ENCODE assay signal across 8 mouse cellular contexts in genomic region chr11:97627556-97628302, GRCm38 (mm10). TPM values are rescaled to one million over a fixed set of nuclear protein-coding genes. Genes with fewer than 3 reads are reported as not detected.
DNase-seq lines count a peak whose midpoint lies in the region; ATAC-seq lines count a peak whose summit lies in the region.

No protein-coding gene starts in this region.

- WGBS in heart, embryonic 14.5 days: 5% methylated on average over 30 of the region's 30 CpGs
- WGBS in embryonic facial prominence, embryonic 13.5 days: 5% methylated on average over 30 of the region's 30 CpGs
- 12% methylated on average over 30 of the region's 30 CpGs for WGBS in intestine, embryonic 15.5 days
- WGBS in neural tube, embryonic 11.5 days: under 1% methylated on average over 30 of the region's 30 CpGs

- ATAC-seq in heart, embryonic 14.5 days (ENCODE audit: insufficient number of reproducible peaks, insufficient read depth, low FRiP score, low read depth): no peak
- no peak for ATAC-seq in embryonic facial prominence, embryonic 13.5 days (ENCODE audit: insufficient number of reproducible peaks, insufficient read depth, low FRiP score, low TSS enrichment, low read depth)
- no peak for ATAC-seq in intestine, embryonic 15.5 days
- ATAC-seq in neural tube, embryonic 11.5 days (ENCODE audit: insufficient read depth, low FRiP score, low TSS enrichment): no peak
- no peak for ATAC-seq in megakaryocyte progenitor cell, adult 5-6 weeks (replicated peaks; ENCODE audit: poor library complexity)

- H3K9ac ChIP-seq in heart, embryonic 14.5 days (ENCODE audit: low read length): 0 out of 2 replicates have a peak overlapping the region, but pooled peaks have one; percentile 17
- H3K9ac ChIP-seq in embryonic facial prominence, embryonic 13.5 days: peak overlapping the region; percentile 79
- H3K9ac ChIP-seq in intestine, embryonic 15.5 days: no peak overlapping the region; the same call in 1 of the 2 replicates
- H3K9ac ChIP-seq in neural tube, embryonic 11.5 days (ENCODE audit: low read length): peak overlapping the region; percentile 81; the same call in 1 of the 2 replicates

- peak overlapping the region in 1 of 2 experiments; percentile 63; a peak in 2 of 4 replicates for H3K4me3 ChIP-seq in heart, embryonic 14.5 days (ENCODE audit: control insufficient read depth in 1 of 2, insufficient read depth in 1 of 2, low read depth in 1 of 2, low read length in 2 of 2)
- H3K4me3 ChIP-seq in embryonic facial prominence, embryonic 13.5 days: peak overlapping the region; percentile 70
- H3K4me3 ChIP-seq in intestine, embryonic 15.5 days (replicated peaks): peak overlapping the region; percentile 74
- H3K4me3 ChIP-seq in neural tube, embryonic 11.5 days (ENCODE audit: low read depth, low read length): peak overlapping the region; percentile 71

- no peak overlapping the region for H3K27ac ChIP-seq in heart, embryonic 14.5 days (replicated peaks in 1 of 2; ENCODE audit: control insufficient read depth in 1 of 2, insufficient read depth in 1 of 2, low read depth in 2 of 2, low read length in 2 of 2)
- H3K27ac ChIP-seq in embryonic facial prominence, embryonic 13.5 days: no peak overlapping the region
- H3K27ac ChIP-seq in intestine, embryonic 15.5 days: no peak overlapping the region
- H3K27ac ChIP-seq in neural tube, embryonic 11.5 days (ENCODE audit: low read depth, low read length): no peak overlapping the region

- DNase-seq in heart, postnatal 25 days (ENCODE audit: low spot score): no peak
- DNase-seq in neural tube, embryonic 11.5 days (ENCODE audit: low spot score): peak; percentile 28
- DNase-seq in right cerebral cortex, postnatal 36 days (ENCODE audit: low spot score in 2 of 2): no peak
- DNase-seq in adrenal gland, adult 2 months: no peak

- intact Hi-C loops in heart, postnatal 25 days (cut with DNase I): no loop called here

- H3K9me3 ChIP-seq in heart, embryonic 14.5 days (ENCODE audit: control insufficient read depth, low read length): no peaks in the 10 kb centered on the region
- H3K9me3 ChIP-seq in embryonic facial prominence, embryonic 13.5 days: no peaks in the 10 kb centered on the region
- no peaks in the 10 kb centered on the region for H3K9me3 ChIP-seq in intestine, embryonic 15.5 days
- no peaks in the 10 kb centered on the region for H3K9me3 ChIP-seq in neural tube, embryonic 11.5 days (ENCODE audit: control insufficient read depth, low read length)

- H3K27me3 ChIP-seq in heart, embryonic 14.5 days (ENCODE audit: control insufficient read depth, insufficient read depth, low read length): peaks cover 85% of the 10 kb centered on the region
- H3K27me3 ChIP-seq in embryonic facial prominence, embryonic 13.5 days: peaks cover 89% of the 10 kb centered on the region
- H3K27me3 ChIP-seq in intestine, embryonic 15.5 days (replicated peaks): peaks cover 81% of the 10 kb centered on the region
- H3K27me3 ChIP-seq in neural tube, embryonic 11.5 days (ENCODE audit: control insufficient read depth, insufficient read depth, low read length): peaks cover 38% of the 10 kb centered on the region

- H3K4me1 ChIP-seq in heart, embryonic 14.5 days (ENCODE audit: control insufficient read depth in 2 of 2, insufficient read depth in 2 of 2, low read length in 2 of 2): peaks cover 2 to 7% of the 10 kb centered on the region in 2 experiments; a peak in 2 of 4 replicates
- H3K4me1 ChIP-seq in embryonic facial prominence, embryonic 13.5 days: peaks cover 44% of the 10 kb centered on the region
- peaks cover 27% of the 10 kb centered on the region for H3K4me1 ChIP-seq in intestine, embryonic 15.5 days (replicated peaks)
- H3K4me1 ChIP-seq in neural tube, embryonic 11.5 days (ENCODE audit: control insufficient read depth, insufficient read depth, low read length): peaks cover 25% of the 10 kb centered on the region

- peak overlapping the region; percentile 95 for H3K4me2 ChIP-seq in heart, embryonic 14.5 days (ENCODE audit: low read length)
- peak overlapping the region; percentile 87 for H3K4me2 ChIP-seq in embryonic facial prominence, embryonic 13.5 days
- H3K4me2 ChIP-seq in intestine, embryonic 15.5 days (replicated peaks): peak overlapping the region; percentile 96
- H3K4me2 ChIP-seq in neural tube, embryonic 11.5 days (ENCODE audit: low read depth): peak overlapping the region; percentile 87

- H3K36me3 ChIP-seq in heart, embryonic 14.5 days (ENCODE audit: control insufficient read depth, insufficient read depth, low read length): no peaks in the 10 kb centered on the region
- no peaks in the 10 kb centered on the region for H3K36me3 ChIP-seq in embryonic facial prominence, embryonic 13.5 days
- H3K36me3 ChIP-seq in intestine, embryonic 15.5 days: no peaks in the 10 kb centered on the region
- no peaks in the 10 kb centered on the region for H3K36me3 ChIP-seq in neural tube, embryonic 11.5 days (ENCODE audit: control insufficient read depth, insufficient read depth, low read length)

RNA-seq across cellular contexts. Expression of gene Epop, which starts 1.8 kb away (rescaled TPM):
- polyA plus RNA-seq in heart, embryonic 14.5 days (2014; fragmentation: Nextera tagmentation; extraction: Ambion mirVana): 0.77 and 1.00 TPM in 2 replicates
- 1 to 10 TPM in 1 of 2 experiments, under 1 TPM in 1; 0.94 to 1.5 TPM for total RNA-seq in heart, postnatal 25 days (2021)
- 4.3 and 7.2 TPM in 2 replicates for polyA plus RNA-seq in embryonic facial prominence, embryonic 13.5 days (2015; fragmentation: Nextera tagmentation; extraction: Ambion mirVana)
- polyA plus RNA-seq in intestine, embryonic 15.5 days (2015; fragmentation: Nextera tagmentation; extraction: Ambion mirVana): 2.7 and 3.7 TPM in 2 replicates
- polyA plus RNA-seq in neural tube, embryonic 11.5 days (2014; fragmentation: Nextera tagmentation; extraction: Ambion mirVana): 9.7 and 11.0 TPM in 2 replicates
- 3.4 and 4.0 TPM in 2 replicates for total RNA-seq in megakaryocyte progenitor cell, adult 5-6 weeks (2015)
- total RNA-seq in megakaryocyte progenitor cell, adult 5-6 weeks (2017): 0.62 and 0.91 TPM in 2 replicates
- total RNA-seq in adrenal gland, adult 2 months (2021): 1 to 10 TPM; 2.0 to 6.8 TPM
- 10.6 and 16.2 TPM in 2 replicates for polyA plus RNA-seq in adrenal gland, adult 2 months (2012; rRNA removed)

RNA-seq across cellular contexts. Expression of gene Mllt6, which starts 35.5 kb away (rescaled TPM):
- 3.2 and 3.3 TPM in 2 replicates for polyA plus RNA-seq in heart, embryonic 14.5 days (2014; fragmentation: Nextera tagmentation; extraction: Ambion mirVana)
- total RNA-seq in heart, postnatal 25 days (2021): 10 to 100 TPM; 59.8 to 63.3 TPM
- 3.1 and 3.3 TPM in 2 replicates for polyA plus RNA-seq in embryonic facial prominence, embryonic 13.5 days (2015; fragmentation: Nextera tagmentation; extraction: Ambion mirVana)
- polyA plus RNA-seq in intestine, embryonic 15.5 days (2015; fragmentation: Nextera tagmentation; extraction: Ambion mirVana): 1.9 and 2.4 TPM in 2 replicates
- 3.9 and 4.5 TPM in 2 replicates for polyA plus RNA-seq in neural tube, embryonic 11.5 days (2014; fragmentation: Nextera tagmentation; extraction: Ambion mirVana)
- total RNA-seq in megakaryocyte progenitor cell, adult 5-6 weeks (2015): 3.3 and 4.5 TPM in 2 replicates
- total RNA-seq in megakaryocyte progenitor cell, adult 5-6 weeks (2017): 5.8 and 7.2 TPM in 2 replicates
- 10 to 100 TPM; 30.6 to 51.2 TPM for total RNA-seq in adrenal gland, adult 2 months (2021)
- 73.0 and 85.8 TPM in 2 replicates for polyA plus RNA-seq in adrenal gland, adult 2 months (2012; rRNA removed)

RNA-seq across cellular contexts. Expression of gene Srcin1, which starts 51.7 kb away (rescaled TPM):
- polyA plus RNA-seq in heart, embryonic 14.5 days (2014; fragmentation: Nextera tagmentation; extraction: Ambion mirVana): 0.22 TPM in 1 of 2 replicates, not detected in the other
- total RNA-seq in heart, postnatal 25 days (2021): under 1 TPM; 0.20 to 0.47 TPM
- 0.76 and 1.2 TPM in 2 replicates for polyA plus RNA-seq in embryonic facial prominence, embryonic 13.5 days (2015; fragmentation: Nextera tagmentation; extraction: Ambion mirVana)
- 0.24 and 0.25 TPM in 2 replicates for polyA plus RNA-seq in intestine, embryonic 15.5 days (2015; fragmentation: Nextera tagmentation; extraction: Ambion mirVana)
- polyA plus RNA-seq in neural tube, embryonic 11.5 days (2014; fragmentation: Nextera tagmentation; extraction: Ambion mirVana): 2.5 and 2.6 TPM in 2 replicates
- 0.02 TPM in 1 of 2 replicates, not detected in the other for total RNA-seq in megakaryocyte progenitor cell, adult 5-6 weeks (2015)
- total RNA-seq in megakaryocyte progenitor cell, adult 5-6 weeks (2017): not detected in 2 replicates
- 10 to 100 TPM; 11.2 to 13.9 TPM for total RNA-seq in adrenal gland, adult 2 months (2021)
- polyA plus RNA-seq in adrenal gland, adult 2 months (2012; rRNA removed): 13.8 and 17.9 TPM in 2 replicates

RNA-seq across cellular contexts. Expression of gene Cisd3, which starts 57.9 kb away (rescaled TPM):
- 52.6 and 63.2 TPM in 2 replicates for polyA plus RNA-seq in heart, embryonic 14.5 days (2014; fragmentation: Nextera tagmentation; extraction: Ambion mirVana)
- 100 to 1,000 TPM; 145 to 155 TPM for total RNA-seq in heart, postnatal 25 days (2021)
- polyA plus RNA-seq in embryonic facial prominence, embryonic 13.5 days (2015; fragmentation: Nextera tagmentation; extraction: Ambion mirVana): 12.5 and 13.4 TPM in 2 replicates
- polyA plus RNA-seq in intestine, embryonic 15.5 days (2015; fragmentation: Nextera tagmentation; extraction: Ambion mirVana): 79.9 and 93.0 TPM in 2 replicates
- 20.2 and 21.1 TPM in 2 replicates for polyA plus RNA-seq in neural tube, embryonic 11.5 days (2014; fragmentation: Nextera tagmentation; extraction: Ambion mirVana)
- 17.4 and 24.9 TPM in 2 replicates for total RNA-seq in megakaryocyte progenitor cell, adult 5-6 weeks (2015)
- 3.5 and 5.4 TPM in 2 replicates for total RNA-seq in megakaryocyte progenitor cell, adult 5-6 weeks (2017)
- 100 to 1,000 TPM; 183 to 265 TPM for total RNA-seq in adrenal gland, adult 2 months (2021)
- polyA plus RNA-seq in adrenal gland, adult 2 months (2012; rRNA removed): 61.6 and 66.4 TPM in 2 replicates

Comparison
In these comparisons a context has a peak if more than half of its experiments do, and no peak if none do; other contexts are left out.
1. RNA of gene Mllt6, which starts 35.5 kb away (polyA plus RNA-seq): 73.0 to 85.8 TPM in adrenal gland, adult 2 months; 3.9 to 4.5 TPM in neural tube, embryonic 11.5 days, 3.1 to 3.3 TPM in embryonic facial prominence, embryonic 13.5 days, 3.2 to 3.3 TPM in heart, embryonic 14.5 days and 1.9 to 2.4 TPM in intestine, embryonic 15.5 days; every median in the first group is over 10 times any median in the second.
2. Peak in every context shown above with its lines, with median percentiles within 50 percentile points of each other: H3K4me2 ChIP-seq.